Mouse (Mus musculus) liver, postnatal 0 days (tissue): Measurements from ENCODE around the gene Sos1.

Experiments
- CTCF ChIP-seq: sonication (generic); IDR thresholded peaks from 2 replicates; pipeline ENCODE4 v1.5.1; 2016; ENCODE audit warnings: antibody characterized with exemption, low read depth
- EP300 ChIP-seq: IDR thresholded peaks from 2 replicates; pipeline ENCODE4 v1.6.1; 2016; ENCODE audit warnings: antibody characterized with exemption, low read depth, mild to moderate bottlenecking

DNA sequence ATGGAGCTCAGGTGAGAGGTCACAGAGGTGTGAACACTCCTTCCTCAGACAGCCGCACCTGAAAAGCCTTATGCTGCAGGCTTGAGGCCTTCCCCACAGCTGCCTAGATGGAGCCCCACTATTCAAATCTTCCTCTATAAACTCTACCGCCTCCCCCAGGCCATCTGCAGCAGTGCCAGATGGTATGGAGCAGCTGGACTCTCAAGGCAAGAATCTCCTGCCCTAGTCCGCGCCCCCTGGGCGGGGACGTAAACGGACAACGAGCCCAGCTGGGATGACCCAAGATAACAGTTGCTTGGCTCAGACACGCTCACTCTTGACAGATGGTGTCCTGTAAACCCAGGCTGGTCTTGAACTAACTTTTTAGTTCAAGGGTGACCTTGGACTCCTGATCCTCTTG lies 37.0 kb upstream of the Sos1 start:
- TF ChIP-seq EP300 (no peak), CTCF (no peak)
